Mouse (Mus musculus) cerebellum, adult 9-11 months (tissue): ENCODE data around the gene Wwox.

ENCODE experiments used
- DNase-seq: peaks from one replicate; pipeline ENCODE4 v3.0.0; 2022

The Wwox gene

DNA sequence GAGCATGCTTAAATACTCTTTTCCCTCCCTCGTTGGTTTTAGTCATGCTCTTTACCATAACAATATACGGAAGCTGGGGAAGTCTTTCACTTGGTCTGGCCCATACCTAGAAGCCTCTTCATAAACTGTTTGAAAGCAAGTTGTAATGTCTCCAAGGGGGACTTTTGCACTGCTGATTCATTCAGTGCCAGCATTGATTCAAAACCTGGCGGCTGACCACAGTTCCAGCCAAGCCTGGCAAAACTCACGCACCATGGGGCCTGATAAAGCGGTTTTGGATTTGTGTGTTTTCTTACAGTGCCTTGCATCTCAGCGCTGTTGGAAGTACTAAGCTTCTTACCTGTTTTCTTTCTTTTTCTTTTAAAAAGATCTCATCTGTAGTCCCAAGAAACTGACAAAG is 834.5 kb downstream of the Wwox start:
- peak; percentile 6 for DNase-seq

DNA sequence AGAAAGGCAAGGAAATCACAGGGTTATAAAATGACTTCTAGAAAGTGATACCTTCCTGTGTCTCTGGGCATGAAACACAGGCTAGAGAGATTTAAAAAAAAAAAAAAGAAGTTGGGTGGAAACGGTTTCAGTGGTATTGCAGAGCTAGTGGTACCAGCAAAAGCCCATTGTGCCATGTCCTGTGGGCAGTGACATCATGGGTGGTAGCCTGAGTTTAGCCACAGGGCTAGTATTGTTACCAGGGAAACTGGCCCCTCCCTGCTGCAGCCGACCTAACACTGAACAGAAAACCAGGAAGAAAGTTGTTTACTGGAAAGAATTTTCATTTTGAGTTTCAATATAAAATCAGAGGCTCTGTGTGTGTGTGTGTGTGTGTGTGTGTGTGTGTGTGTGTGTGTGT is 836.8 kb downstream of the Wwox start:
- no peak for DNase-seq

DNA sequence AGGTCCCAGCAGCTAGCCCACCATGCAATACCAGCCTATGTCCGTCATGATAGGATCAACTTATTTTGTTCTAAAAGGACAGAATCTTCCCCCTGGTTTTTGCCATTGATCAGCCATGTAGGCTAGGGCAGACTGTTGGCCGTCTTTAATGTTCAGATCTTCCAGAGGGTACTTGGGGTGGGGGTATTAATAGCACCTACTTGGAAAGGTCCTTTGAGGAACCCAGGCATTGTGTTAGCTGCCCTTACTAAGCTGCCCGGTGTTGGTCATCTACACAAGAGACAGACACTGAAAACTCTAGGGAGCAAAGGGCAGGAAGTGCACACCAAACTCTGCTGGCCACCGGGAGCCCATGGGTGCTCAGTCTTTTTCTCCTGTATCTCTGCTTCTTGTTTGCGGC is 838.8 kb downstream of the Wwox start:
- no peak for DNase-seq

DNA sequence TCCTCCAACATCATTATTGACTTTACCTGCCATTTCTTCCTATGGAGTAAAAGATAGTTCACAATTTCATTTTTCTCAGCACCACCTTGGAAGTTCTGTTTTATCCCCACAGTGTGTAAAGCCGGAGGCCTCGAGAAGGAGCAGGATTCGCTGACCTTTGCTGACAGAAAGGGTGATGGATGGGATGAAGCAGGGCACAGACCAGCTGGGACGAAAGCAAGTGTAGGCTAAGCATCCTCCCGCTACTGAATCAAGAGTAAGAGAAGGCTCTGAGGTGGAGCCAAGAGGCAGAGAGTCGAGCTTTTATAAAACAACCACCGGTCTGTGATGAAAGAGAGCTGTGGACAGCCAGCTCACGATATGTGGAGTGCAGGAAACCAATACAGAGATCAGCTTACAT is 850.8 kb downstream of the Wwox start:
- no peak for DNase-seq

DNA sequence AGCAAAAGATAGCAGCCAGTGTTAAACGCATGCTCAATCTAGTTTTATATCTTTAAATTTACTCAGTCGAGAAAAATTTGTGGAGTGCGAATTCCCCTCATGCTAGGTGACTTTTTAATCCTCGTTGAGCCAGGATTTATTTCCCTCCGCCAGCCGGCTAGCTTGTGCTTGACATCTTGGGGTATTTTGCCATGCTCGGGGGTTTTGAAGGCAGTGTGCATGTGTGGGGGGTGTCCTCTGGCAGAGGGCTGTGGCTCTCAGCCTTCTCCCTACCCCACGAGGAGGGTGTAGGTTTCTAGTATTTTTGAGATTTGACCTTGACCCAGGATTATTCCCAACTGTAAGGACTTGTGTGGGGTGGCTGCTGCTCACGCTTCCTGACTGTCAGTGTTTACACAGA is 857.3 kb downstream of the Wwox start:
- DNase-seq = no peak

DNA sequence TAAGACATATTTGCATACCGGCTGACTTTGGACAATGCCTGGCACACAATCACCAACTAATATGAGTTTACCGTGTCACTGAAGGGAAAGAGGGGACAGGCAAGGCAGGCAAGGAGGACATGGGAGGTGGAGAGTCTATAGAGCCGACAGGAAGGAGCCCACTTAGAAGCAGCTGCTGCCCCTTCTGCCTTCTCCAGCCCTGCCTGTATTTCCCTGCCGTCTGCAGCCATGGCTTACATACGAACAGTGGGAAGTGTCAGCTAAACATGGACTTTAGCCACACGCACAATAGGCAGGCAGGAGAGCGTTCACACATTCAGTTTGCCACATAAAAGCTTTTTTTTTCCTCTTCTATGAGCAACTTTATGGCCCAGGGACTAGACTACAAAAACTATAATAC is 863.0 kb downstream of the Wwox start:
- no peak for DNase-seq

DNA sequence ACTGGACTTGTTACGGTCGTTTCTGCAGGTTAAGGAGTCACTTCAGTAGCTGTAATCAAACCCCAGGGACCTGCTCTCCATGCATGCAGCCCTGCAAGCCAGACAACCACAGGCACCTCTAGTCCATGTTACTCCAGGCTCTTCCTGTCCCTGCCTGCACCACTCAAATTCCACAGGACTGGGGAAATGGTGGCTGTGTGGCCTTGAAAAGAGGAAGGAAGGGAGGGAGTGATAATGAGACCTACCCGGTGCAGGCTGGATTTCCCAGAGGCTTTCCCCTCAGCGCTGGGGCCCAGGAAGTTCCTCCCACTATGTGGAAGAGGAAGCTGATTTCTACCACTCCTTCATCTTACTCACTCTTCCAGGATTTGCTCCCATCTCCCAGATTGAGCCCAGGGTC is 868.0 kb downstream of the Wwox start:
- no peak for DNase-seq

DNA sequence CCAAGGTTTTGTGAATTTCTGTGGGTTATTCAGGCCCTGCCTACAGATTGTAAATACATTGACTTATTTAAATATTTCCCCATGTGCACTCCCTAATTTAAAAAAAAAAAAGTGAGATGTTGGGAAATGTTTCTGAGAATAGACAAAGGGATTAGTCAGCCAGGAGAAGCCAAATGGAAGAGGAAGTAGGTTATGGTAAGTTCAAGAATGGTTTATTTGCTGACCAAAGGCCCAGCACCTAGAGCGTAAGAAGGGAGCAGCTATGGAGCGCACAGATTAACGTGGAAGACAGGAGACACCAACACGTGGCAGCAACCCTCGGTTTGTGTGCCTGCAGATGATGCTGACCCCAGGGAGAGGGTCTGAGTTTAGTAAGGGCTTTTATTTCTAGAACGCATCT is 871.5 kb downstream of the Wwox start:
- DNase-seq = no peak

DNA sequence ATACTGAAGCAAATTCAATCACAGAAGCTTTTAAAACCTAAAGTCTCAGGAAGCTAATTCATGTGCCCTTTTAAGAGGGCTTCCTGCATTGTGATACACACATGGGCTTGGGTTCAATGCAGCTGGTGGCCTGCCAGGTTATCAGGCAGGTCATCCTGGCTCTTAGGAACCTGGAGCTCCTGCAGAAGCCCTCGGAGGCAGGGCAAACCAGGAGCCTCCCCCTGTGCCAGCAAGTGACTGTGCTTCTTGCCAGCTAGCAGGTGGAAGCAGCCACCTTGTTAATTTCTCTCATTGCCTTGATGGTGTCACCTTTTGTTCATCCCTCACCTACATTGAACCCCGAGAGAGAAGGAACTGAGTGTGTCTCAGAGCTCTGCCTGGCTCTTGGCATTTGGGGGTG is 872.9 kb downstream of the Wwox start:
- peak; percentile 65 for DNase-seq

DNA sequence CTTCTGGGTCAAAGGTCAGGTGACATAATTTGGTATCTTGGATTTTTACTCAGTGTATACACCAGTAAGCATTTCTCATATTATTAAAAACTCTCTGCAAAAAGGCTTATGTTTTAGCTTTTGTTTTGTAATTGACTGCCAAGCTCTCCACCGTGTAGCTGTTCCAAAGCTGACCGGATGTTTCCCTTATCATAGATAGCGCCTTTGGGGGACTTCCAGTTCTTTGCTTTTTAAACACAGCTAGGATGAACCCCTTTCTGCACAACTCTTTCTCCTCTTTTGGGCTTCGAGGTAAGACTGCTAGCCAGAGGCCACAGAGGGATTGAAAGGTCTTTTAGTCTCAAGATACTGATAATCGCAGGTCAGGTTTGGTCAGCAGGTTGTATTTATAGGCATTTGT is 883.0 kb downstream of the Wwox start:
- no peak for DNase-seq

DNA sequence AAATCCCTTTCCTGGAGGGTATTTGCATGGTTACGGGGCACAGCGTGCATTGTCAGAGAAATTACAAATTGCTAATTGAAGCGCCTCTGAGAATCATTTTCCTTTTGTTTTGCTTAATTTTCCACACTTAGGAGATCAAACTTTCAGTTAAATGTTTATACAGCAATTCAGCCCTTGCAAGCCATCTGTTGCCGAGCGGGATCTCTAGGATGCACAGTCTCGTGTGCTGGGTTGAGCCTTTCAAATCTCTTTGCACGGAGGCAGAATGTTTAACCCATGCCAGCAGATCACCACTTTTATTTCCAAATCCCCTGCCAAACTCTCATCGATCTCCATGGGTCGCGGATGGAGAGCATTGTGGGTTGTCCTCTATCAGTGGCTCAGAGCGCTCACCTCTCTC is 891.2 kb downstream of the Wwox start:
- DNase-seq = no peak

DNA sequence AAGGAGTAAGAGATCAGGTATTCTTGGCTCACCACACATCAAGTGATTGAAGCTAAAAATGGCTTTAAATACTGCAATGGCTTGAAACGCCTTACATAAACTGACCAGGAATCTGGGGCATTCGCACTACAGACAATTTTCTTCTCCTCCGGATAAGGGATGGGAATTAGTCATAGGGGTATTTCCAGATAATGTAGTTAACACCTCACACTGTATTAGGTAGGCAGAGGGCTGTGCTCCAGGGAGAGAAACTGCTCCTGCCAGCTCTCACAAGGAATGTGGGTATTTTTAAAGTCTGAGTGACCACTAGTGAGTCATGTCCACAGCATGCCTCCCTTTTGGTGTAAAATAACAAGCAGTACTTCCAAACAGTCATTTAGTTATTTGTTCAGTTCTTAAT is 894.5 kb downstream of the Wwox start:
- peak; percentile 25 for DNase-seq

DNA sequence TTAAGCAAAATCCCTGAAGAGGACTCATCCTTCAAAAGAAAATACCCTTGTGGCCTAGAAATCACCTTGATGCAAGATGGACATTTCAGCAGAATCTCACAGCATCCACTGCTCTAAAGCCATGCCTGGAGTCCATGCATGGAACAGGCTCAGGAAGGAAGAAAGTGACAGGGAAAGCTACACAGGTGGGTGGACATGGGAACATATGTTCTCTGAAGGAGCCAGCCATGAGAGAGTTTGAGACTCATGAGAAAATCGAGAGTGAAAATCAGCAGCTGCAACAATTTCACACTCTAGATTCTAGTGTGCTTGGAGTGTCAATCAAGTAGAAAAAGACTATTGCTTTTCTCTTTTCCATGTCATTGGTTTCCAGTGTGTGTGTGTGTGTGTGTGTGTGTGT is 896.9 kb downstream of the Wwox start:
- no peak for DNase-seq

DNA sequence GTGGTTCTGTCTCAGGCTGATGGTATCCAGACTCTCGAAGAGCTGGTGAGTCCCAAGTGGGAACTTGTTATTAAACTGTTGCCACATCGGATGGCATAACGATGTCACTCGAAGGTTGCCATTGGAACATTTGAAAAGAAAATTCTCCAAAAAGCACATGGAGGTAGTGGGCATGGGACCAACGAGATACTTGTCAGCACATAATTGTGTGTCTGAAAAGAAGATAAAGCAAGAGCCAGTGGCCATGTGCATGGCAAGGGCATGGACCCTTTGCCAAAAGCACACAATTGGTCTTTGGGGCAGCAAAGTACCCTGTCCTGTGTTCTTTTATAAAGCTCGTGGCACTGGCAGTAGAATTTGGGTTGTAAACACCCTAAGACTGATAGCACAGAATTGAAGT is 909.2 kb downstream of the Wwox start:
- no peak for DNase-seq

DNA sequence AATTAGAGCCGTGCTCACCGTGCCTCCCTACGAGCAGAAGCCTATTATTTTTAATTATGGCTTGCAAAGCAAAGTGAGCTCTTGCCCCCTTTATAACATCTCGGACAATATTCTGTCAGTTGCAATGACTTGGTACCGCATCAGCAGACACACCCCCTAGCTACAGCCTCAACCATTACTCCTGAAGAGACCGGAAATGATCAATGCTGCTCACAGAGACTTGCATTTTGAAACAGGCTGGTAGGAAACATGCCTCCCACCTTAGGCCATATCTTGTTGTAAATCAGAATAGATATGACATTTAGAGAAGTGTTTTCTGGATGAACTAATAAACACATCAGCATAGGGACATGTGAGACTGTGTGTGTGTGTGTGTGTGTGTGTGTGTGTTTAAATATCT is 911.3 kb downstream of the Wwox start:
- DNase-seq = no peak

DNA sequence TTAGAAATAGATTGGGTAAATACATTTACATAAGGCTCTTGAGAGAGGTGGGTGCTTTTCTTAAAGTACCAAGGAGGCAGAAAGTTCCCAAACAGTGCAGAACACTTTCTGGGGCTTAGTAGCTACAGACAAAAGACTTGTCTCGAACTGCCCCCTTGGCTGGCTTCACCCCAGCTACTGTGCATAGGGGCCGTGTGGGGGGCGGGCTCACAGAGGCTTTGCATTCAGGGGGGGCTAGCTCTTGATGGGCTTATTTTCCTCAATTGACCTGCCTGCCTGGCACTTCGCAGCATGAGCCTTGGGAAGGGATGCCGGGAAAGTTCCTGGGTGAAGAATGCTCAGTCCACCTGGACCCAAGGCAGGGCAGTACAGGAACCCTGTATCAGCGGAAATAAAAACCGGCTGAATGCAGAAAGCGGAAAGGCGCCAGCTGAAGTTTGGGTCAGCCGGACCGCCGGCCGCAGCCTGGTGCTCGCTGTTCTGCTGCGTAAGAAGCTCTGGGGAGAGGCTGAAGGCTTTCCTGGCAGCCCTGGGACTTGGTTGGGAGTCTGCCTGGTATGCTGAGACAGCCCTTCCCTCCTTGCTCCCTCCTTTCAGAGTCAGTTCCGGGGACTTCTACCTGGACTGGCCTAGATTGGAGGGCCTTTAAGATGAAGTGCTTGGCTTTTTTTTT is 918.3 kb downstream of the Wwox start:
- DNase-seq = peak; percentile 51

DNA sequence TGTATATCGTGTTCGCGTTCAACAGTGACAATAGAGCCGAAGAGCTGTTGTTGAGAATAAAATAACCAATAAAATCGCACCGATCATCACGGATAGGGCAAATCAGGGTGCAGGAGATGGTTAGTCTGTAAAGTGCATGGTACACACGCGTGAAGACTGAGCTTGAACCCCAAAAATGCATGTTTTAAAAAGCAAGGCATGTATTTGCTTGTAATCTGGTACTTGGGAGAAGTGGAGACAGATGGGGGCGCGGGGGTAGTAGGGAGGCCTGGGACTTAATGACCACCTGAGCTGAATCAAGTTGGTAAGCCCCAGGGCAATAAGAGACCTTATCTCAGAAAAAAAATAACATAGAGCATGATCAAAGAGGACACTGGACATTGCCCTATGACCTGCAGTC is 919.0 kb downstream of the Wwox start:
- no peak for DNase-seq

DNA sequence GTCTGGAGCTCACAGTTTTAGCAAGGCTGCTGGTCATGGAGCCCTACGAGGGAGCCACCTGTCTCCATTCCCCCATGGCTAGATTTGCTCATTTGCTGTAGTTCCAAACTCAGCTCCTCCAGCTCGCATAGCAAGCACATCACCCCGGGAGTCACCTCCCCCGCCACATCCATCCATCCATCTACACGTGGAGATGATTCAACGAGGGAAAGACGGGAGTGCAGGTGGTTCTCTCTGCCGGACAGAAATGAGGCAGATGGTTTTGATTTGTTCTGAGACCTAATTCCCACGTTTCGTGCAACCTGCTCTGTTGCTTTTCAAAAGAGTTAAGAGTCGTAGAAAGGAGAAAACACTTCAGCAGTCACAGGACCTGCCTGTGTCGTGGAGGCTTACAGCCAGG is 920.2 kb downstream of the Wwox start:
- peak; percentile 42 for DNase-seq

DNA sequence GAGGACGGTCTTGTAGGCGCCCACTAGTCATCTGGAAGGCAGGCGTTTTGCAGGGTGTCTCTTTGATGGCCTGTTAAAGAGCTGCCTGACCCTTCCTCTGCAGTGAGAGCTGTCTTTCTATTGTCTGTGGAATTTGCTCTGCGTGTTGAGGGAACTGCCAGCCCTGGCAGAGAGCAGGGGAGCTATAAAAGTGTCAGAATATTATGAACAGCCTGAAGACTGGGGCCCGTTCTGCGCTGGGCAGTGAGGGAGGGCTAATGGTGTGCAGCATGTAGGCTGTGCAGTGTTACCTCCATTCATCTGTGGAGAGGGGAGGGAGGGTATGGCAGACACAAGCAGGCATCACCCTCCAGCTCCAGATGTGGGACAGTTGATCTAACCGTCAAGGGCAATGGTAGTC is 923.1 kb downstream of the Wwox start:
- no peak for DNase-seq

DNA sequence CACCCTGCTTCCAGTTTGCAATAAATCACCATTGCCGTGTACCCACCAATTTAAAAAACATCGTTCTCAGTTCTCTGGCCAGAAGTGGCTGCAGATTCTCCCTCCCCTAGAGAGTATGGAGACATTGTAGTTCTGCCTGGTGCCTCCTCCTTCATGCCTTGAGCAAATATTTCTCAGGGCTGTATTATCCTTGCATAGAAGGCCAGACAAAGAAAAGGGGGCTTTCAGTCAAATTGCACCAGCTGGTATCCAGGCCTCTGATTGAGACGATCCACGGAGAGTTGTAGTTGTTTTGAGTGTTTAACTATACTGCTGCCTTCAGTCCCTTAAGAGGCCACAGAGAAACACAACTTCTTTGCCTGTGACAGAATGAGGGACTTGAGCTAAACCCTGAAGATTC is 935.5 kb downstream of the Wwox start:
- no peak for DNase-seq

DNA sequence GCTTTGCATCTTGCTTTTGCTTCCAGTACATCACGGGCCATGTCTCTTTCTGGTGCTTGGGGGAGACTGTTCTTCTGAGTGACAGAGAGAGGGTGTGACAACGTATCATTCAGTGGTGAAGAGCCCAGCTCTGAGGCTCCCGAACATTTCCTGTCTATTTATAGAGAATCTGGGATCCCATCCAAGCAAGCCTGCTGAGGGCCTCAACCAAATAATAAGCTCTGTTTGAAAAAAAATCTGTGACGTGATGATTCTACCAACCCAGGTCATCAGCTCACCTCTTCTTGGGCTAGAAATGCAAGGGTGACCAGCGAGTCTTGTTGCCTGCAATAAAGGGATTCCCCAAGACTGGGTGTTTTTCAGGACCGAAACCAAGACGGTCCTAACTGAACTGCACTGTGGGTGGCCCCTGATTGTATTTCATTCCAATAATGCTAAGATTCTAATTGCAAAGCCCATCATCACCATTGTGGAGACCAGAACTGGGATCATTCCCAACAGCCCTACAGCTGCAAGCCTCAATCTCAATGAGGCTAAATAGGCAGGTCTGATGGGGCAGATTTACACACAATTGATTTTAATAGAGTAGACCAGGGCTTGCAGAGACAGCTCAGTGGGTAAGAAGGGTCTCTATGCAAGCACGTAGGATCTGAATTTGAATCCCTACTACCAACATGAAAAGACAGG is 936.0 kb downstream of the Wwox start:
- peak; percentile 73 for DNase-seq

DNA sequence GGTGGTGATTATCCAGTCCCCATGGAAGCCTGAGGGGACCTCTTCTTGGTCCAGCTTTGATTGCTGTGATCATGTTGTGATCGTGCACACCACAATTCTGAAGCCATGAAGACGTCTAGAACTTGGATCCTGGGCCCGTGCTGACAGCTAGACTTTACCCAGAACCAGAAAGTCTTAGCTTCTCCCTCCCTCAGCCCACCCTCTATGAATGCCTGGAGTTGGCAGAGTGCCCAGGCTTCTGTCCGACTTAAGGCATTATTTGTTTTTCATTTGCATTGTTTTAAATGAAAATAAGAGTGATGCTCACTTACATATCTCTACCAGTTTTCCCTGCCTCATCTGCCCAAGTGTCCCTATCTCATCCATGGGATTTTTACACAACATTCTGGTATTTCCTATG is 937.9 kb downstream of the Wwox start:
- no peak for DNase-seq

DNA sequence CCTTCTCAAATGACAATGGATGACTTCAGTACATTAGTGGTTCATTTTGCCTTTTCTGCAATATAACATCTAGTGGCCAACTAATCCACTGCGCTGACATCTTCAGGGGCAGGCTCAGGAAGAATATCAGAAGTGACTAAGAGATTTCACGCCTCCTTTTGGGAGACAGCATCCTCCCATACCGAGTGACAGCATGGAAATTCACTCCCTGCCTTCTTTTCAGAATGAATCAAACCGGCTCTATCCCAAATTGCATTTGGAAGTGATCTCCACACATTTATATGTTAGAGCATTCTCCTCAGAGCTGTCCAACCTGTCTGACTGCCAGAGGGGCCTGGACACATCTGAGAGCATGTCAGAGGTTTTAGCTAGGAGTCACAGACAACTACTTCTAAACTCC is 940.6 kb downstream of the Wwox start:
- no peak for DNase-seq

DNA sequence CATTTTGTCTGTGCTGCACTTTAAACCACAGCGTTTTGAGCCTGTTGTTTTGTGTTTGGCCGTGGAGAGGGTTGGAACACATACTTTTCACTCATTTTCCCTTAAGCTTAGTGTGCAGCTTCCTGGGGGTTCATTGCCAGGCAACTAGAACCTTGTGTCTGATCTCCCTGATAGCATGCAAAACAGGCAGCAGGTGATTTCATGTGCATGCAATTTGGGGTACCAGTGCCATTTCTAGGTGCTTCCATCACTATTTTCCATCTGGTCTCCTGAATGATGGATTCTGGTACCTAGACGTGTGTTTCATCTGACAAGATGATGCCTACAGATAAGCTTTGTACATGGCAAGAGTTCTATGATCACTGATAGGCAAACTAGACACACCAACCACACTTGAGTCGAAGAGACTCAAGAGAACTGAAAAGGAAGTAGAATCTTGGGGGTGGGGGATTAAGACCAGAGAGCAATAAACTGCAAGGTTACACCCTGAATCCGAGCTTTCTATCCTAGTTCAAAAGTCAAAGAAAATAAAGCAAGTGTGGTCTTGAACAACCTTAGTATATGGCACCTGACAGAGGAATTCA is 951.6 kb downstream of the Wwox start:
- DNase-seq = no peak

DNA sequence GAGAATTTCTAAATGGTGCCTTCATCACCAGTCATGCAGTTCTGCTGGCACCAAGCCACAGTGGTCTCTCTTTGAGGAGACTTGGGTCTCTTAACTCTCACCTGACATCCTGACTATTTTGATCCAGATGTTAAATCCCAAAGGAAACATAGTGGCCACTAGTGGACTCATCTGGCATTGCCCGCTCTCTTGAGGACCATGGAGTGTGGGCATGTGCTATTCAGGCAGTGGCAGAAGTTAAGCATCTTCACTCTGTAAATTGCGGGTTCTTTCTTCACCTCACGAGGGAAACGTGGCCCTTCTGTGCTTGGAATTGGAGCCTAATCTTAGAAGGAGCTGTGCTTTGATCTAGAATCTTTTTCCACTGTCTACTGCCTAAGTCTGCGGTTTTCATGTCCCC is 956.4 kb downstream of the Wwox start:
- DNase-seq = no peak
